Mouse (Mus musculus) urinary bladder, postnatal 36 days (tissue): Measurements from ENCODE around the gene Sost.

ENCODE experiments used
- DNase-seq, 2 experiments: peaks; one replicate each; pipeline ENCODE4 v3.0.0; 2022; ENCODE audit warnings: low spot score in 2 of 2, mixed read lengths in 1 of 2

Gene Sost

DNA sequence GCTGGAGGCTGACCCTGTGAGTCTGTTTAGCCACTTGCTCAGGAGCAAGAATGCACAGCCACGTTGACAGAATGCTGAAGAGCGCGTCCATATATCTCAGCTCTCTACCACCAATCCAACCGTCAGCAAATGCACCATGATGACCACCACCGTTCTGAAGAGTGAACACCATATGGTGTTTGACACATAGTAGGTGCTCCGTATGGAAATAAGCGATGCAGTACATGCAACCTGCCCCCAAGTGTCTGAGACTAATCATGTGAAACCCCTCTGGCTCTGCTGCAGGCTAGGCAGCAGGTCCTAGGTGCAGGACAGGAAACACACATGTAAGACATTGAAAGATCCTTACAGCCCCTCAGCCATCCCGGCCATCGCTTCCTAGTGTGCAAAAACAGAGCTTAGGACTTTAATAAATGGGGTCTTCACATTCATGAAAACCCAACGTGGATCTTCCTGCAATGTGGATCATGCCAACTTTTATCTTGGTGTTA, 16.7 kb upstream of the Sost start:
- no peak for DNase-seq

GRCm38 (mm10) chr11:101982981-101983411, 16.2 kb upstream of the Sost start:
- no peak for DNase-seq

GRCm38 (mm10) chr11:101981850-101982249, 15.0 kb upstream of the Sost start:
- DNase-seq = no peak

GRCm38 (mm10) chr11:101980603-101981157, 13.9 kb upstream of the Sost start:
- DNase-seq = no peak

GRCm38 (mm10) chr11:101979140-101979539, 12.3 kb upstream of the Sost start:
- no peak for DNase-seq

- no peak for DNase-seq
These were observed 10.1 kb upstream of the Sost start for GRCm38 (mm10) chr11:101976949-101977348.

DNA sequence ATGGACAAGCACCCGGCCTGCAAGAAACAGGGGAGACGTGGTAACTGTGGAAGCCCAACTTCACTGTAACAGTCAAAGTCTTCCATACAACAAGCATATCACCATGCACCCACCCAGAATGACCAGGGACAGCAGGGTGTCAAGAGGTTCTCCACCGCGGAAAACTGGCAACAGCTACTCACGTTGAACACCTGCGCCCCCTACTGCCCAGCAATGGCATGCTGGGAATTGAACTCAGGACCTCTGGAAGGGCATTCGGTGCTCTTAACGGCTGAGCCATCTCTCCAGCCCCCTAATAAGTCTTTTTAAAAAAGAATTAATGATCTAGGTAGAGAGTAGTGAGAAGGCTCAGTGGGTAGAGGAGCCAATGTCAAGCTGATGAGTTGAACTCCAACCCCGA, 8.1 kb upstream of the Sost start:
- DNase-seq = no peak

- DNase-seq = no peak
These were observed 7.4 kb upstream of the Sost start for GRCm38 (mm10) chr11:101974181-101974580.

DNA sequence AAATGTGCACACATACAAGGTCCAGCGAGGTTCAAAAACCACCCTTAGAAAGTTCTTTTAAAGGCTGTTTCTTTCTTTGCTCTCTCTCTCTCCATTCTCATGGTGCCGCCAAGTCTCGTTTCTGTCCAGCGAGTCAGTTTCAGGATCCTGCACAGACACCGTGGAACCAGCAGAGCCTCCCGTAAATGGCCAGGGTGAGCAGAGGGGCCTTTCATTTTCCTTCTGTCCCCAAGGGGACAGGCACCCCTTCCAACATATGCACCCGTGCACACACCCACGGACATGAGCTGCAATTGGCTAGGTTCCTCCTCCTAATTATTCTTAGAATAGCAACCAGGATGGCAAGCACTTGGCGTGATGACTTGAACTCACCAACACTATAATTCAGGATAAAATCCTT, 6.7 kb upstream of the Sost start:
- no peak for DNase-seq

DNA sequence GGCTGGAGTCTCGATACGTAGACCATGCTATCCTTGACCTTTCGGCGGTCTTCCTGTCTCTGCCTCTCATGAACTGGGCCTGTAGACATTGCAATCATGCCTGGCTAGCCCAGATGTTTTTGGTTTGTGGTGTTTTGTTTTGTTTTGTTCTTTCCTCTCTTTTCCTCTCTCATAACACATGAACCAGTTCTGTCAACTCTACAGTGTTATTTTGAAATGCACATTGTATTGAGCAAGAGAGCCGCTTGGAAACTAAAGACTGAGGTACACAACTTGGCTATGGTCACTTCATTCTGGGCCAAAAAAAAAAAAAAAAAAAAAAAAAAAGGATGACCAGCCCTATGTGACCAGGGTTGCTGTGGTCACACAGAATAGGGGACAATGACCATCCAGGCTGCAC, 5.8 kb upstream of the Sost start:
- DNase-seq = no peak

DNA sequence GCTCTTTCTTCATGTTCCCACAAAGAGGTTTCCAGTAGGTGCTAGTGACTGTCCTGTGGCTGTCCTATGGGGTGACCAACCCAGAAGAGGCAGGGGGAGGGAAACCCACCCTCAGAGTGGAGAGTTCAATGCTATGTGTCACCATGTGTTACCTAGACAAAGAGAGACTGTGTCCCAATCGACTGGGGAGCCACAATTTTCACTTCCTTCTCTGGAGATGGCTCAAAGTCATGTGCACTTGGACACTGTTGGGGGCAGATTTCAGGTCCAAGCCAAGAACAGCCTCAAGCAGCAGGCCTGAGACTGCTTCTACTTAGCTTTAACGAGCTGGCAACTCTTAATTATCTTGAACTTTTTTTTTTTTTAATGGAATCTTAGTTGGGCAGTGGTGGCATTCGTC, 5.3 kb upstream of the Sost start:
- no peak for DNase-seq

- no peak for DNase-seq
These were observed 4.6 kb upstream of the Sost start for GRCm38 (mm10) chr11:101971410-101971809.

DNA sequence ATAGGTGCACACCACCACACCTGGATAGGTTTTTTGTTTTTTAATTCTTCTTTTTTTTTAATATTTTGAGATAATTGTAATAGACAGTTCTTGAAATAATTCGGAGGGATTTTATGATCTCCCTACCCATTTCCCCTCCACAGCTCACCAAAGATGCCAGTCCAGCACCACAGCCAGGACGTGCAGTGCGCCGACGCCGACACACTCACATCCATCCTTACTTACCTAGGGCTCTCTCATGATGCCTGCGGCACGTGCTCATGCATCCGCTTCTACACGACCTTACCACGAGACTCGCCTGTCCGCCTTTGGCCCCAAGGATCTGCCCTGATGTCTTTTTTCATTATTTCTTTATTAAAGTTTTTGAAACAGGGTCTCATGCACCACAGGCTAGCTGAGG, 3.0 kb upstream of the Sost start:
- no peak for DNase-seq

GRCm38 (mm10) chr11:101968791-101969190, 2.0 kb upstream of the Sost start:
- DNase-seq = peak; percentile 73 to 79

- no peak for DNase-seq
These were observed 1.5 kb upstream of the Sost start for GRCm38 (mm10) chr11:101968311-101968710.

- DNase-seq = no peak
These were observed 1.3 kb downstream of the Sost start for GRCm38 (mm10) chr11:101965553-101965952.

DNA sequence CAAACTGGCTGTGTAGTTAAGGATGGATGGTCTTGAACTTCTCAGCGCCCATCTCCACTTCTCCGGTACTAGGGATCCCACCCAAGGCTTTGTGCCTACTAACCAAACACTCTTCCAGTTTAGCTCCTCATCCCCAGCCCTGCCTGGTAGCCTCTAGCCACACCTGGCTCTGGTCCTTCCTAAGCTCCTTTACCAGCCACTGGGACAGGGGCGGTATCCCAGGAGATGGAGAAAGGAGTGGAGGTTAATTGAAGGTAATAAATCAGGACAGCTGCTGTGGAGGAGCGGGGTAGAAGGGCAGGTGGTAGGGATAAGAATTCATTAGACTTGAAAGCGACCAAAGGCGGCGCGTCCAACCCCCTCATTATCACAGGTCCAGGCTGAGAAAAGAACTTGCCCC, 2.2 kb downstream of the Sost start:
- DNase-seq = no peak

GRCm38 (mm10) chr11:101963473-101964291, 3.1 kb downstream of the Sost start:
- no peak for DNase-seq

DNA sequence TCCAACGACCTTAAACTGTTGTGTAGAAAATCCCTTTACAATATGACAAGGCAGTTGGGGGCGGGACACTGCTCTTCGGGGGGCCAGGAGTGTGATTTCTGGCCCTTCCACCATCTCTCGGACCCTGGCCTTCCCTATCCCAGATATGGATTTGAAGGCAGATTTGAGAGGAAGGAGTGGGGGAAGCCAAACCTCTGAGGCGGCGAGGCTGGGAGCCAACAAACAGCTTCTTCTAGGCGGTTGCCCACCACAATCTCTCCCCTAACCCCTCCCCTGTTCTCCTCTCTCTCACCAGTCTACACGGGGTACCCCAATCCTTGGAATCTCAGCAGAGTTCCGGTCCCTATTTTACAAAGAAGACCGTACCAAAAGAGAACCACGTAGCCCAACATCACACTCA, 3.8 kb downstream of the Sost start:
- DNase-seq = no peak

- DNase-seq = no peak
These were observed 9.3 kb downstream of the Sost start for GRCm38 (mm10) chr11:101957476-101957875.

- no peak for DNase-seq
These were observed 13.4 kb downstream of the Sost start for GRCm38 (mm10) chr11:101953441-101953840.

DNA sequence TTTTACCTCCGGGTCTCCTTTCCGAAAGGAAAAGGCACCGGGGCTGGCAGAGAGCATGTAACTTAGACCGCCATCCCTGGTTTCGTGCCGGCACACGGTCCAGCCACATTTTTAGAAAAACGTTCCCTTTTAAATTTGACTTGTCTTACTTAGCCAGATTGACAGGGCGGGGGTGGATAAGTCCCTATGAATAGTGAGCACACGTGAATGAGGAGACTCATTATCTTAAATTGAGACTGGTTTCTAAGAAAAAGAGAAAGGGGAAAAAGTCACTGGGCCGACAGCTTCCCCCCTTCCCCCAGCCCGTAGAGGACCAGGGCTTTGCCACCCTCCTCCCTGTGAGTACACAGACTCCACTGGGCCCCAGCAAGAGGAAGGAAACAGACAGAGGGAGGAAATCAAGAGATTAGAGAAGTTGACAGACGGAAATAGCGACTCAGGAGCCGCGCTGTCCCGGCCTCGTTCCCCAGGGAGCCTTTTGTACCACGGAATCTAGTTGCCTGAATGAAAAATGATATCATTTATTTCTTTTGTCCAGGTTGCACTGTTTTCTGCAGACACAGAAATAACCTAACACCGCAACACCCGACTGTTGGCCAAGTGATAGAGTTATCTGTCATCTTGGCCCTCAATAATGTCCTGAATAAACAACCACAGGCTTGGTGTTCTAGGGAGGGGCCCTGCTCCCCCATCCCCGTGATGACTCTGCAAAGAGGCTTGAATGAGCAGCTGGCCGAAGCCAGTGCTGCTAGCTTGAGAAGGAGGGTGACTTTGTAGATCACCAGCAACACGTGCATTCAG, 14.1 kb downstream of the Sost start:
- DNase-seq = peak in 1 of 2 experiments; percentile 25

DNA sequence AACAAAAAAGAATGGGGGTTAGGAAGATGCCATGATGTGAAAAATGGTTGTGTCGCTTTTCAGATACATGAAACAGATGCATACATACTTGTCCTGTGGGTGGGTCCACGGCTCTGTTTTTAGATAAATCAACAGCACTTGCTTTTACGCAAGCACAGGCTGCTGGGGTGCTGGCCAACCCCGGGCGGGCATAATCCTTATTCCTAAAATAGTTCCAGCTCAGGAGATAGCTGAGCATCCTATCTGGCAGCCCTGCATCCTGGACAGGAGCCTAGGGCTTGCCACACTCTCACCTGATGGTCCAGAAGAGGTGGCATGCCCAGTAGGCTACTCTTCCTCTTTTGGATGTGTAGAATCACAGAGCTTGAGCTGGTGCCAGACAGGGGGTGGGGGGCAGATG, 16.8 kb downstream of the Sost start:
- DNase-seq = no peak
